Mouse (Mus musculus): Measurements from ENCODE around the gene Adck1.

DNA sequence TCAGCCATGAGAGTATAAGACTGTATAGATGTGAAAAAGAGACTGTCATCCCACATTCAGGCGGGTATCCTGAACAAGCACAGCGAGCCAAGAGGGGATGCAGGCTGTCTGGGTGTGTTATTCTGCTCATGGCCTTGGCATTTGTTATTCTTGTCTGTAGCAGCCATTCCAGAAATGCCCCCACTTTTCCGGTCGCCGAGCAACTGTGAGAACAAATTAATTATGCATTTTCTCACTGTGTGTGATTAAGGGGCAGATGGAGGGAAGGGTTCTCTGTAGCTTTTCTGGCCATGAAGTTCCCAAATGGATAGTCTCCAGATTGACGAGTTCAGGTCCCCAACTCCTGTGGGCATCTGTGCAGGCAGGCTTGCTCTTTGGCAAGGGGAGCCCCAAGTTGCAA, 28.5 kb downstream of the Adck1 start:
- TF ChIP-seq CTCF (IDR thresholded peaks at IDR 0.05; ENCODE audit: low read depth, low read length) (no peak), POLR2A (IDR thresholded peaks at IDR 0.05; ENCODE audit: borderline replicate concordance, low read depth, low read length) (no peak)

Data from bone marrow macrophage, adult 2 months (primary cell).